Mouse (Mus musculus): ENCODE measurements around the gene Usp53.

The Usp53 gene

GRCm38 (mm10) chr3:122984249-122985182 is at the start of gene Usp53:
Gene Usp53 (minus strand): TSS chr3:122984510.
- peak; percentile 84 for DNase-seq (ENCODE audit: low spot score)

- no peak for DNase-seq (ENCODE audit: low spot score)
These were observed 49.5 kb upstream of the Usp53 start for GRCm38 (mm10) chr3:123033804-123034203.

- DNase-seq (ENCODE audit: low spot score) = no peak
These were observed 41.3 kb upstream of the Usp53 start for GRCm38 (mm10) chr3:123025634-123026033.

- no peak for DNase-seq (ENCODE audit: low spot score)
These were observed 40.4 kb upstream of the Usp53 start for GRCm38 (mm10) chr3:123024496-123025234.

- DNase-seq (ENCODE audit: low spot score) = no peak
These were observed 34.5 kb upstream of the Usp53 start for GRCm38 (mm10) chr3:123018792-123019191.

- no peak for DNase-seq (ENCODE audit: low spot score)
These were observed 29.2 kb upstream of the Usp53 start for GRCm38 (mm10) chr3:123013476-123013875.

- no peak for DNase-seq (ENCODE audit: low spot score)
These were observed 25.1 kb upstream of the Usp53 start for GRCm38 (mm10) chr3:123009417-123009816.

- DNase-seq (ENCODE audit: low spot score) = no peak
These were observed 23.1 kb upstream of the Usp53 start for GRCm38 (mm10) chr3:123007386-123007785.

- DNase-seq (ENCODE audit: low spot score) = no peak
These were observed 16.7 kb upstream of the Usp53 start for GRCm38 (mm10) chr3:123001053-123001452.

GRCm38 (mm10) chr3:122998511-122998910 is 14.2 kb upstream of the Usp53 start:
- no peak for DNase-seq (ENCODE audit: low spot score)

GRCm38 (mm10) chr3:122996968-122997367 is 12.7 kb upstream of the Usp53 start:
- no peak for DNase-seq (ENCODE audit: low spot score)

GRCm38 (mm10) chr3:122986906-122987305 is 2.6 kb upstream of the Usp53 start:
- no peak for DNase-seq (ENCODE audit: low spot score)

- DNase-seq (ENCODE audit: low spot score) = no peak
These were observed 2.1 kb upstream of the Usp53 start for GRCm38 (mm10) chr3:122986386-122986785.

- DNase-seq (ENCODE audit: low spot score) = no peak
These were observed 1.1 kb upstream of the Usp53 start for GRCm38 (mm10) chr3:122985183-122985944.

GRCm38 (mm10) chr3:122983849-122984248 is 461 bp downstream of the Usp53 start:
- DNase-seq (ENCODE audit: low spot score) = no peak

- no peak for DNase-seq (ENCODE audit: low spot score)
These were observed 8.3 kb downstream of the Usp53 start for GRCm38 (mm10) chr3:122975964-122976363.

- no peak for DNase-seq (ENCODE audit: low spot score)
These were observed 8.9 kb downstream of the Usp53 start for GRCm38 (mm10) chr3:122975363-122975762.

- no peak for DNase-seq (ENCODE audit: low spot score)
These were observed 9.5 kb downstream of the Usp53 start for GRCm38 (mm10) chr3:122974833-122975232.

- DNase-seq (ENCODE audit: low spot score) = no peak
These were observed 12.0 kb downstream of the Usp53 start for GRCm38 (mm10) chr3:122972126-122972822.

- no peak for DNase-seq (ENCODE audit: low spot score)
These were observed 15.9 kb downstream of the Usp53 start for GRCm38 (mm10) chr3:122968391-122968790.

GRCm38 (mm10) chr3:122964301-122964700 is 20.0 kb downstream of the Usp53 start:
- DNase-seq (ENCODE audit: low spot score) = no peak

- no peak for DNase-seq (ENCODE audit: low spot score)
These were observed 34.2 kb downstream of the Usp53 start for GRCm38 (mm10) chr3:122950129-122950528.

All from urinary bladder, postnatal 10 days (tissue).